Mouse (Mus musculus) forelimb bud, embryonic 11.5 days (tissue): ENCODE data around the gene Tbc1d16.
"Not testable (repeated sequence)": the region's sequence is repeated elsewhere in the genome, so short reads cannot be mapped to it uniquely, and the experiment has no call there.

Source experiments
- DNase-seq: peaks from one replicate; pipeline ENCODE4 v3.0.0-alpha.2; 2012; ENCODE audit warnings: low read depth, low spot score

Gene Tbc1d16

GRCm38 (mm10) chr11:119118905-119119304 lies 109.4 kb downstream of the Tbc1d16 start:
- no peak for DNase-seq

- no peak for DNase-seq
Measured at GRCm38 (mm10) chr11:119117945-119118344, 110.4 kb downstream of the Tbc1d16 start.

GRCm38 (mm10) chr11:119116992-119117391 lies 111.3 kb downstream of the Tbc1d16 start:
- no peak for DNase-seq

GRCm38 (mm10) chr11:119112721-119113120 lies 115.6 kb downstream of the Tbc1d16 start:
- DNase-seq = no peak

GRCm38 (mm10) chr11:119111345-119111744 lies 117.0 kb downstream of the Tbc1d16 start:
- no peak for DNase-seq

DNA sequence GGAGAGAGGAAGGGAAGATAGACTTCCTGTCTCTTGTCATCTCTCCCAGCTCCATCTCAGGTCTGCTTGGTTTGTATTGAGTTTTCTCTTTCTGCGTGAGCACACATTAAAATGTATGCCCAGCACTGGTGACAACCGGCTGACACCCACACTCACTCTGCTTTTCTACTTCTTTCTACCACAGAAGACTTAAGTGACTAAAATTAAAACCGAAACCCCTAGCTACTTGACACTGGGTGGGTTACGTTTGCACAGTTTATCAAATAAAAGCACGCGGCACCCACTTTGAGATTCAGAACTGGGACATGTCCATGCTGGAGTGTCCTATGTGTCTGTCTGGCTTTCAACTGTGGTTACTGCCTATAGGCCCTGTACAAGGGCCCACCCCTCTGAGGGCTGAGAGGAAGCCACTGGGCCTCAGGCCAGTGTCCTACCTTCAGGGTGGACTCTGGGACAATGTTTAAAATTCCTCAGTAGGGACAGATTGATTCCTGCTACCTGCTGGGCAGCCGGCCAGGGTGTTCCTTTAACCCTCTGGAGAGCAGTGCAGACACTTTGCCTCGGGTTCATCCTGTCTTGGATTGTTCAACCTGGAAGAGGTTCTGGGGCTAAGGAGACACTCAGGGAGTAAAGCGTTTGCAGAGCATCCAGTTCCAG lies 118.8 kb downstream of the Tbc1d16 start:
- no peak for DNase-seq

GRCm38 (mm10) chr11:119108573-119109263 lies 119.6 kb downstream of the Tbc1d16 start:
- no peak for DNase-seq

DNA sequence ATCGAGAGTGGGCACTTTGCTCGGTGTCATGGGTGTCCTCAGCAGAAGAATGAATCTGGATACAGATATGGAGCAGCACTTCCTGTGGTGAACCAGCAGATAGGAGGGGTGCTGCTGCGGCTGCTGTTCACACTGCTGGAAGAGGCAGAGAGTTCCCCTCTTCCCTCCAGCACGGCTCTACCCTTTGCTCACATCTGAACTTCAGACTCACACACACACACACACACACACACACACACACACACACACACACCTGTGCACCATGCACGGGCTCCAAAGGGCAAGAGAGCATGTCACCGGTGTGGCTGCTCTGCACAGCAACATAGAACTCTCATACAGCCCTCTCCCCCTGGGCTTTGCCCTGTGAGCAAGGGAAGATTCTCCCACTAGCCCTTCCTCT lies 122.0 kb downstream of the Tbc1d16 start:
- DNase-seq = no peak

GRCm38 (mm10) chr11:119105748-119106147 lies 122.6 kb downstream of the Tbc1d16 start:
- DNase-seq = no peak

DNA sequence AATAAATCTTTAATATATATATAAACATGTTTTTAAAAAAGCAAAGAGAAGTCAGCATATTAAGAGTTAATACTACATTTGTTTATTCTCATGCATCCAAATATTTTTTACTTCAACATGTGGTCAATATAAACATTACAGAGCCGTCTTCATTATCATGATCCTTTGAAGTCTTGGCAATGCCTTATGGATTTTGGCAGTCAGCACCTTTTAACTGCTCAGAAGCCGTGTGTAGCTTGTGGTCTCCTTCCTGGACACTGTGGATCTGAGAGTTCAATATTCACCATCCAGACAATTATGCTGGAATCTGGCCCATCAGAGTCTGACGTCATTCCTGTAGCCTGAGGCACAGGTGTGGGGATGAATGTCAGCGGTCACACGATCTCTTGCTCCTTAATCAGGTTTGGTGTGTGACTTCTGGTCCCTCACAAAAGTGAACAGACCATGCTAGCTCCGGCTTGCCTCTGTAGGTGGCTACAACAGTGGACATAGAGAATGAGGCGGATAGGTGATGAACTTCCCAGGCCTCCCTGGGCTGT lies 123.2 kb downstream of the Tbc1d16 start:
- DNase-seq = no peak

GRCm38 (mm10) chr11:119103991-119104390 lies 124.3 kb downstream of the Tbc1d16 start:
- DNase-seq = no peak

DNA sequence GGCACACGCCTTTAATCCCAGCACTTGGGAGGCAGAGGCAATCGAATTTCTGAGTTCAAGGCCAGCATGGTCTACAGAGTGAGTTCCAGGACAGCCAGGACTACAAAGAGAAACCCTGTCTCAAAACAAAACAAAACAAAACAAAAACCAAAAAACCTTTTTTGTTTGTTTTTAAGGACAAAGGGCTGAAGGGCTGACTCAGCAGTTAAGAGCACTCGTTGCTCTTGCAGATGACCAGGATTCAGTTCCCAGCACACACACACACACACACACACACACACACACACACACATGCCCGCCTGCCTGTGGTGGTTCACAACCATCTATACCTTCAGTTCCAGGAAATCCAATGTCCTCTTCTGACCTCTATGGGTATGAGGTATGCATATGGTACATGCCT lies 127.9 kb downstream of the Tbc1d16 start:
- DNase-seq = not testable (repeated sequence)

GRCm38 (mm10) chr11:119098202-119098601 lies 130.1 kb downstream of the Tbc1d16 start:
- no peak for DNase-seq

DNA sequence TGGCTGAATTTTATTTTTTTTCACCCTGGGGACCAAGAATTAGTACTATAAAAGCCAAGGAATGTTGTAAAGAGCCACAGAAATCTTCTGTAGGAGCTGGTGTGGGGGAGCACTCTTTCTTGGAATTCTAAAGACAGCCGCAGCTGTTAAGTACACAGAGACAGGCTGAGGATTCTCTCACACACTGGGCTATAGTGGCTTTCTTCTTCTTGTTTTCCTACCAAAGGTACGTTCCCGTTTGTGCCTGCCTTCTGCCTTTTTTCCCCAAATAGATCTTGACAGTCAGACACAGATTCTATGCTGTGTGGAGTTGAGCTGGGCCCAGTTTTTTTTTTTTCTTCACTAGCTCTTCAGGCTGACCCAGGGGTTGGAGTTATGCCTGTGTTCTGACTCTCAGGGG lies 132.9 kb downstream of the Tbc1d16 start:
- no peak for DNase-seq

GRCm38 (mm10) chr11:119093322-119093721 lies 135.0 kb downstream of the Tbc1d16 start:
- DNase-seq = no peak
